Mouse (Mus musculus) retina, postnatal 1 day (tissue): ENCODE results near the gene Phykpl.

Experiments
- DNase-seq: peaks from one replicate; pipeline ENCODE4 v3.0.0-alpha.2; 2012

Gene Phykpl

GRCm38 (mm10) chr11:51584431-51585248, at the start of gene Phykpl:
Phykpl (plus strand) TSS chr11:51584757.
- peak; percentile 98 for DNase-seq

GRCm38 (mm10) chr11:51538388-51538787, 46.2 kb upstream of the Phykpl start:
- DNase-seq: peak; percentile 57

GRCm38 (mm10) chr11:51538919-51539758, 45.4 kb upstream of the Phykpl start:
- DNase-seq: no peak

- DNase-seq: peak; percentile 97
Measured at GRCm38 (mm10) chr11:51539759-51540282, 44.7 kb upstream of the Phykpl start.

GRCm38 (mm10) chr11:51542424-51542823, 42.1 kb upstream of the Phykpl start:
- no peak for DNase-seq

GRCm38 (mm10) chr11:51543487-51544050, 41.0 kb upstream of the Phykpl start:
- DNase-seq: peak; percentile 62

GRCm38 (mm10) chr11:51544413-51544812, 40.1 kb upstream of the Phykpl start:
- no peak for DNase-seq

- no peak for DNase-seq
Measured at GRCm38 (mm10) chr11:51545811-51546210, 38.7 kb upstream of the Phykpl start.

GRCm38 (mm10) chr11:51551253-51551652, 33.3 kb upstream of the Phykpl start:
- no peak for DNase-seq

- peak; percentile 55 for DNase-seq
Measured at GRCm38 (mm10) chr11:51552091-51552490, 32.5 kb upstream of the Phykpl start.

- DNase-seq: peak; percentile 40
Measured at GRCm38 (mm10) chr11:51554590-51554989, 30.0 kb upstream of the Phykpl start.

GRCm38 (mm10) chr11:51555066-51555465, 29.5 kb upstream of the Phykpl start:
- DNase-seq: no peak

- no peak for DNase-seq
Measured at GRCm38 (mm10) chr11:51563276-51563675, 21.3 kb upstream of the Phykpl start.

- DNase-seq: no peak
Measured at GRCm38 (mm10) chr11:51565062-51565461, 19.5 kb upstream of the Phykpl start.

GRCm38 (mm10) chr11:51565951-51566350, 18.6 kb upstream of the Phykpl start:
- DNase-seq: no peak

GRCm38 (mm10) chr11:51568801-51569200, 15.8 kb upstream of the Phykpl start:
- DNase-seq: no peak

GRCm38 (mm10) chr11:51576454-51576853, 8.1 kb upstream of the Phykpl start:
- DNase-seq: no peak

GRCm38 (mm10) chr11:51577587-51577986, 7.0 kb upstream of the Phykpl start:
- DNase-seq: no peak

- no peak for DNase-seq
Measured at GRCm38 (mm10) chr11:51579024-51579423, 5.5 kb upstream of the Phykpl start.

GRCm38 (mm10) chr11:51582713-51583112, 1.8 kb upstream of the Phykpl start:
- peak; percentile 85 for DNase-seq

GRCm38 (mm10) chr11:51584057-51584430, 513 bp upstream of the Phykpl start:
- DNase-seq: no peak

GRCm38 (mm10) chr11:51585608-51586252, 1.2 kb downstream of the Phykpl start:
- no peak for DNase-seq

- no peak for DNase-seq
Measured at GRCm38 (mm10) chr11:51586411-51586810, 1.9 kb downstream of the Phykpl start.
